Mouse (Mus musculus) T-helper 17 cell (primary cell): ENCODE measurements around the gene Mrps22.

Source experiments
- in situ Hi-C, 2 experiments: fragments of 300-600 bp; cut with MboI, MseI; formaldehyde crosslinking; loops; 1 replicate in 1 of 2; 2 replicates in 1 of 2; pipeline ENCODE4 v1.15.1; 2025; ENCODE audit warnings: high pct_unique_total_duplicates in 2 of 2

Gene Mrps22

GRCm38 (mm10) chr9:98601156-98601836 is at the start of gene Mrps22:
Mrps22 (minus strand) TSS chr9:98601660.
- in situ Hi-C loops, result loop anchor here (10.0 to 25.0 kb wide), 2 partner anchors 636 to 974 kb away; partner anchors contain the start of genes Cep70 (in 1 of the 2), Dbr1 (in 1 of the 2) and Faiml (in 1 of the 2)

GRCm38 (mm10) chr9:98650547-98650946 is 49.1 kb upstream of the Mrps22 start:
- in situ Hi-C loops, result no loop called here

- in situ Hi-C loops, result loop anchor here (10.0 to 25.0 kb wide), 3 partner anchors 167 to 790 kb away; partner anchors contain the start of gene Mras (in 1 of the 2)
These were observed 46.0 kb upstream of the Mrps22 start for GRCm38 (mm10) chr9:98647418-98647817.

GRCm38 (mm10) chr9:98645750-98646149 is 44.3 kb upstream of the Mrps22 start:
- in situ Hi-C loops, result loop anchor here (10.0 to 25.0 kb wide), 3 partner anchors 169 to 792 kb away; partner anchors contain the start of gene Mras (in 1 of the 2)

GRCm38 (mm10) chr9:98642126-98642525 is 40.7 kb upstream of the Mrps22 start:
- in situ Hi-C loops, result loop anchor here (5.0 to 25.0 kb wide), 4 partner anchors 50 to 795 kb away; partner anchors contain the start of gene Mras (in 1 of the 2)

- in situ Hi-C loops, result loop anchor here in 1 of 2 experiments (10.0 to 25.0 kb wide), 3 partner anchors 61 to 804 kb away; partner anchors contain the start of gene Mras
These were observed 32.1 kb upstream of the Mrps22 start for GRCm38 (mm10) chr9:98633287-98634162.

GRCm38 (mm10) chr9:98628480-98628879 is 27.0 kb upstream of the Mrps22 start:
- in situ Hi-C loops, result loop anchor here (10.0 to 25.0 kb wide), 3 partner anchors 306 to 809 kb away; partner anchors contain the start of gene Mras (in 1 of the 2)

GRCm38 (mm10) chr9:98604896-98605295 is 3.4 kb upstream of the Mrps22 start:
- in situ Hi-C loops, result loop anchor here (10.0 to 25.0 kb wide), 2 partner anchors 632 to 970 kb away; partner anchors contain the start of genes Cep70 (in 1 of the 2), Dbr1 (in 1 of the 2) and Faiml (in 1 of the 2)

- in situ Hi-C loops, result loop anchor here (10.0 to 25.0 kb wide), 2 partner anchors 635 to 973 kb away; partner anchors contain the start of genes Cep70 (in 1 of the 2), Dbr1 (in 1 of the 2) and Faiml (in 1 of the 2)
These were observed 438 bp upstream of the Mrps22 start for GRCm38 (mm10) chr9:98601837-98602359.

- in situ Hi-C loops, result loop anchor here (10.0 to 25.0 kb wide), 2 partner anchors 637 to 975 kb away; partner anchors contain the start of genes Cep70 (in 1 of the 2), Dbr1 (in 1 of the 2) and Faiml (in 1 of the 2)
These were observed 1.4 kb downstream of the Mrps22 start for GRCm38 (mm10) chr9:98600094-98600493.

- in situ Hi-C loops, result loop anchor here in 1 of 2 experiments (25.0 kb wide), 1 partner anchor 1878 kb away; no protein-coding TSS in a partner anchor
These were observed 17.6 kb downstream of the Mrps22 start for GRCm38 (mm10) chr9:98583852-98584251.

GRCm38 (mm10) chr9:98563137-98564126 is 38.0 kb downstream of the Mrps22 start, which contains the start of gene Copb2:
Copb2 (plus strand) TSS chr9:98563721.
- in situ Hi-C loops, result no loop called here

- in situ Hi-C loops, result loop anchor here (5.0 kb wide), 2 partner anchors 127 to 137 kb away; no protein-coding TSS in a partner anchor
These were observed 57.4 kb downstream of the Mrps22 start for GRCm38 (mm10) chr9:98544042-98544441.
